Mouse (Mus musculus) C2C12 (cell line): ENCODE measurements around the gene Stk11.

Source experiments
- CTCF ChIP-seq: IDR thresholded peaks from one replicate; pipeline ENCODE4 v1.5.1; 2011; ENCODE audit not compliant: control insufficient read depth, insufficient read depth, insufficient read length
- USF1 ChIP-seq: IDR thresholded peaks from one replicate; pipeline ENCODE4 v1.6.1; 2011; ENCODE audit warnings: low read depth, mild to moderate bottlenecking, control low read depth, moderate library complexity

GRCm38 (mm10) chr10:80176270-80176834 lies 60.7 kb downstream of the Stk11 start:
- TF ChIP-seq CTCF: no peak
- no peak for TF ChIP-seq USF1
